Mouse (Mus musculus): ENCODE results near the gene Ipo4.

Gene Ipo4

DNA sequence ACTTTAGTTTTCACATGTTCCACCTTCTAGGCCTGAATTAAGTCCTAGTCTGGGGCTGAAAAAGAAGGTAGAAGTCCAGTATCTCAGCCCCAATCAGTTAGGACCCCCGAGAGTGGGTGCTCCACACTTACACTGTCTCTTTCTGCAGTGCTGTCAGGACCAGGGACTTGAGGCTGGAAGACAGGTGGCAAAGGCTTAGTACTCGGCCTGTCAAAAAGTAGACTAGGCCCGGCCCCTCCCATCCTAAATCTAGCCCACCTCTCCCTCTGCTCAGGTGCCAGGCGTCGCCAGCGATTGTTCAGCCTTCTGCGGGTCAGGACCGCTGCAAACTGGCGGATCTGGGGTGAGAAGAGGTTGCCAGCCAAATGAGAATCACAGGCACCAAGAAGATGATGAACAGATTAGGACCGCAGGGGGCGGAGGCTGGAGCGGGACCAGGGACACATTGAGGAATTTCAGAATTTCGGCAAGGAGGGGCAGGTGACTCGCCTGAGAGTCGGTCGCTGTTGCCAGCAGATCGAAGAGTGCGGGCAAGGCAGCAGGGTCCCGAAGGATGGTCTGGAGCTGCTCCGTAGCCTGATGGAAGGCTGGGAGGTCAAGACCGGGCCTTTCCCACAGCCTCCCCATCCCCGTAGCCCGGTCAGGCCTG is 759 bp downstream of the Ipo4 start:
- DNase-seq (ENCODE audit: low spot score in 2 of 2): peak; percentile 15 to 17

DNA sequence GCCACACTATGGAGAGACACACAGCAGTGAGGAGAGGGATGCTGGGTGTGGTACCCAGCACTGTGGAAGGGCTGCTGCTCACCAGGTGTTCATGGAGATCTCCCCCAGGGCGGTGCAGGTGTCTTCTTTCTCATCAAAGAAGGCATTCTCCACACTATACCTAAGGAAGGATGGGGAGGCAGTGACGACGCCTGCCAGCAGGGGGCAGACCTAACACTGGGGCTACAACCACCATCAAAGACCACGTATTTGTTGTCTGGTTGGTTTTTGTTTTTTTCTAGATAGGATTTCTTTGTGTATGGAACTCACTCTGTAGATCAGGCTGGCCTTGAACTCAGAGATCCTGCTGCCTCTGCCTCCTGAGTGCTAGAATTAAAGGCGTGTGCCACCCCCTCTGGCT is 6.4 kb downstream of the Ipo4 start:
- DNase-seq (ENCODE audit: low spot score in 2 of 2): no peak

DNA sequence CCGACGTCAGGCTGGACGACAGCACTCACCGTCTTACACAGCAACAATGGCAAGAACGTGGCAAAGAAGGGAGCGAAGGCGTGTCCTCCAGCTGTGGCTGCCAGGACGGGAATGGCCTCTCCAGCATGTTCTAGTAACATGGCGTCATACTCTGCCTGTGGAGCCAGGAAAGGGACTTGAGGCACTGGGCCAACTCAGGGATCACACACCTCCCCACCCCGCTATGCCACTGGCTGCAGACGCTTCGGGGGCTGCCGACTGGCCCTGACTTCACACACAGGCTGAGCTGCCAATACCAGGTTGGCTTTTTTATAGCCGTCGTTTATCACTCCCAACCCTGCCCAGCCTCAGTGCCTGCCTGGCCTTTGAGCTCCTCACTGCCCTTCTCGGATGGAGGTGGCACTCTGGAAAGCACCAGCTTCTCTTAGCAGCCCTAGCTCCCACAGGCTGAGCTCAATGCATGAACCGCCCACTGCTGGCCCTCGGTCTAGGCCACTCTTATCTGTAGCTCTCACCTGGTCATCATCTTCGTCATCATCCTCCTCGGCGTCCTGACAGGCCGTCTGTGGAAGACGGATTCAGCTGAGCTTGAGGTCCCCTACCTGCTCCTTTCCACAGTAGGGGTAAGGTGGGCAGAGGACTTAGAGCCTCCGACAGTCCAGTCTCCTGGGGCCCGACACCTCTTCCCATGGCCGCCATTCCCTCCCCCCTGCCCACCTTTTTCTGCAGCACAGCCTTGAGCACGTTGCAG is 7.5 kb downstream of the Ipo4 start:
- DNase-seq (ENCODE audit: low spot score in 2 of 2): no peak

DNA sequence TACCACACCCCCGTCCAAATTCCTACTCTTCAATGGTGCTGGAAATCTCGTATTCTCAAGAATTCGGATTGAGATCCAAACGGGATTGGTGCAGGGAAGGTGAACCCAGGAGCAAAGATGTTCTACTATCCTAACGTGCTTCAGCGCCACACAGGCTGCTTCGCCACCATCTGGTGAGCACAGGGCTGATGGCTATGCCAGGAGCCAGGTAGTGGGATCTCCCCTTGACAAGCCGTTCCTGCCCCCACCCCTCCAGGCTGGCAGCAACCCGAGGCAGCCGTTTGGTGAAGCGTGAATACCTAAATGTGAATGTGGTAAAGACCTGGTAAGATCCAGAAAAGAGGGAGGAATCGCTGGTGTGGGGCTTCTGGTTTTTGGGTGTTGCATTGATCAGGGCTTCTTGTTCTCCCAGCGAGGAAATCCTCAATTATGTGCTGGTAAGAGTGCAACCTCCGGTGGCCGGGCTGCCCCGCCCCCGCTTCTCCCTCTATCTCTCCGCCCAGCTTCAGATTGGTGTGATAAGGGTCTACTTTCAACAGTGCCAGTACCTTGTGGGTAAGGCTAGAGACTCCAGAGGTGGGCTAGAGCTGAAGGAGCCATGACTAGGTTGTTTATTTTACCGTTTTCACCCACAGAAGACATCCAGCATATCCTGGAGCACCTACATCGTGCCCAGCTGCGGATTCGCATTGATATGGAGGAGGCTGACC is 17.1 kb downstream of the Ipo4 start:
- DNase-seq (ENCODE audit: low spot score in 2 of 2): no peak

DNA sequence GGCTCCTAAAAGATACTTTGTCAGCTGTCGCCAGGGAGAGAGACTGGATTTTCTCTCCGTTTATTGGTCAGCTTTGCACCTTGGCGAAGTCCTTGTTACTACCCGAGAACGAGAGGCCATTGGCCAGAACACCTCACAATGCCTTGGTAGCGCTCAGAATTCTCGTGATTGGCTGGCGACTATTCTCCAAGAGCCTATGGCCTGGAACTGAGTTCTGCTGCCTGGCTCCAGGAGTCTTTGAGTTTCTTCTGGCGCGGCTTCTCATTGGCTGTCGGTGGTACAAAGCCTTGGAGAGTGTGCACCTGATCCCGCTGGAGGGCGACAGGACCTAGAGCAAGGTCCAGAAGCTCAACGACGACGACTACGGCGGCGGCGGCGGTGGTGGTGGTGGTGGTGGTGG is 17.9 kb downstream of the Ipo4 start, which contains the start of gene Rec8:
Gene Rec8, plus strand, starts transcription at position 216 of the 400 bp plus-strand sequence.
- DNase-seq (ENCODE audit: low spot score in 2 of 2): no peak

- DNase-seq (ENCODE audit: low spot score in 2 of 2): no peak
These were observed 18.9 kb downstream of the Ipo4 start for GRCm38 (mm10) chr14:55616844-55617243.

GRCm38 (mm10) chr14:55615876-55616275 is 19.9 kb downstream of the Ipo4 start:
- no peak for DNase-seq (ENCODE audit: low spot score in 2 of 2)

GRCm38 (mm10) chr14:55614565-55615178 is 21.1 kb downstream of the Ipo4 start:
- DNase-seq (ENCODE audit: low spot score in 2 of 2): no peak

- DNase-seq (ENCODE audit: low spot score in 2 of 2): no peak
These were observed 22.4 kb downstream of the Ipo4 start for GRCm38 (mm10) chr14:55613346-55613745.

GRCm38 (mm10) chr14:55608339-55608738 is 27.4 kb downstream of the Ipo4 start:
- DNase-seq (ENCODE audit: low spot score in 2 of 2): no peak

GRCm38 (mm10) chr14:55605743-55606459 is 29.9 kb downstream of the Ipo4 start:
- DNase-seq (ENCODE audit: low spot score in 2 of 2): no peak

DNA sequence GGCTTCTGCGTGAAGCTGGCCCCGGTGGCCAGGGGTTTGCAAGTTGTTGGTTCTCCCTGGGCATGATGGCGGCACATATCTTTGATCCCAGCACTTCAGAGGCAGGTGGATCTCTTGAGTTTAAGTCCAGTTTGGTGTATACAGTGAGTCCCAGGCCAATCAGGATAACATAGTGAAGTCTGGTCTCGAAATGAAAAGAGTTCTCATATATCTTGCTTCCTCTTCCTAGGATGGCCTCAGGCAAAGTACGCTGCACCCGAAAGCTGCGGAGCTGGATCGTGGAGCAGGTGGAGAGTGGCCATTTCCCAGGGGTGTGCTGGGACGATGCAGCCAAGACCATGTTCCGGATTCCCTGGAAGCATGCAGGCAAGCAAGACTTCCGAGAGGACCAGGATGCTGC is 30.9 kb downstream of the Ipo4 start:
- no peak for DNase-seq (ENCODE audit: low spot score in 2 of 2)

DNA sequence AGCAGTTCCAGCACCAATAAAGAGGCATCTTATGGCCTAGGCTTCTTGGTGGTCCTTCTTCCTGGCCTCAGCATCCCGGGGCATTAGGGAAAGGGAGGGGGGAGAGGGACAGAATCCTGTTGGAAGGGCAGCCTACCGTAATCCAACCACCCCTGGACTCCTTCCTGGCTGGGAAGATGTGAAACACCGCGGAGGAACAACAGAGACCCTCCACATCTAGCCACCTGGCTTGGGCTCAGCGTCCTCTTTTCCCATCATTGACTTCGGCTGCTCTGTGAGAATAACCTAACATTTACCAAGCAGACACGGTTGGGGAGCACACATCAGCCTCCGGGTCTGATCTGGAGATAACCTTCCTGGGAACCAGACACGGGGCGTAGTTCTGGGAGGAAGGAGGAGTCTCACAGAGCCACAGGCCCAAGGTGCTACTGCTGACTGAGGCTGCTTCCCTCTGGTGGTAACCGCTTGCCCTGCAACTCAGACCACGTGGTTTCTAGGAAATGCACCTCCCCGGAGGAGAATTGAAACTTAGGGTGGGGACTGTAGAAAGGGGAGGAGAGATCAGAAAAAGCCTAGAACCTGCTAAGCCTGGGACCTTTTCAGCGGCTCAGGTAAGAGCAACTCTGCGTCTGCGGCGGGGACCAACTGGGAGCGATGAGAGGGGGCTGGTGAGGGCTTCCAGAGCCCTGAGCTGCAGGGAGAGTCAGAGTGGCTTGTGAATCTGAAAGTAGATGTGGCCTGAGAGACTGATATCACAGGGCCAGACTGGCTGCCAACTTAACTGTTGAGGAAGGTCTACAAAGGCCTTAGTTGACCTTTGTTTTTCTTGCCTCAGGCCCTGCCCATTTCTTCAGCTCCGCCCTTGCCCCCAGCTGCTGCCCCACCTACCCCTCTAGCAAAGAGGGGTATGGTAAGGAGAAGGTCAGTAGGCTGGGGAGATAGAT is 31.9 kb downstream of the Ipo4 start:
- peak; percentile 81 to 86 for DNase-seq (ENCODE audit: low spot score in 2 of 2)

DNA sequence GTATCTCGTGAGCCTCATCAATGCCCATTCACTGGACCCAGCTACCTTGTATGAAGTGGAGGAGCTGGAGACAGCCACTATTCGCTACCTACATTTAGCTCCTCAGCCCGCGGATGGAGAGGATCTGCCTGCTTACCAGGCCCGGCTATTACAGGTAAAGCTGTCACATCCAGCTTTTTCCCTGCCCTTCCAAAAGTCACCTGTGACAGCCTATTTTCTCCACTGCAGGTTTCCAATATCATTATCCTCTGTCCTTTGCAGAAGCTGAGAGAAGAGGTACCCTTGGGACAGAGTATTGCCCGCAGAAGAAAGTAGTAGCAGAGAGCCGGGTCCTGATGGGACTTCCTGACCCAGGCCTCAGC is 32.5 kb downstream of the Ipo4 start, which contains the start of gene Irf9:
Gene Irf9, plus strand, starts transcription at position 301 of the 362 bp plus-strand sequence.
- no peak for DNase-seq (ENCODE audit: low spot score in 2 of 2)

GRCm38 (mm10) chr14:55598521-55599390 is 37.0 kb downstream of the Ipo4 start:
- no peak for DNase-seq (ENCODE audit: low spot score in 2 of 2)

DNA sequence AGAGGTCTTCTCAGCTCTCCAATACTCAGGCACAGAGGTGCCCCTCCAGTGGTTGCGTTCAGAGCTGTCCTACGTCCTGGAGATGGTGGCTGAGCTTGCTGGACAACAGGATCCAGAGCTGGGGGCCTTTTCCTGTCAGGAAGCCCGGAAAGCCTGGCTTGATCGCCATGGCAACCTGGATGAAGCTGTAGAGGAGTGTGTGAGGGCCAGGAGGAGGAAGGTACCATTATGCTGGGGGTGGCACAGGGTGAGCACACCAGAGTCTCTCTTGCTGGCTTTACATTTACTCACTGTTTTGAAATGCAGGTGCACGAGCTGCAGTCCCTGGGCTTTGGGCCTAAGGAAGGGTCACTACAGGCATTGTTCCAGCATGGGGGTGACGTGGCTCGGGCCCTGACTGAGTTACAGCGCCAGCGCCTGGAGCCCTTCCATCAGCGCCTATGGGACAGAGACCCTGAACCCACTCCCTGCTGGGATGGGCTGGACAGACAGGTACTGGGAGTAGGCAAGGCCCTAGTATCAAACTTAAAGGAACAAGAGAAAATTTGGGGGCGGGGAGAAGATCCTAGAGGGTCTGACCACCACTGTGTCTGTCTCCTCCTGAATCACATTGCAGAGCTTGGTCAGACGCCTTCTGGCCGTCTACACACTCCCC is 39.6 kb downstream of the Ipo4 start:
- no peak for DNase-seq (ENCODE audit: low spot score in 2 of 2)

DNA sequence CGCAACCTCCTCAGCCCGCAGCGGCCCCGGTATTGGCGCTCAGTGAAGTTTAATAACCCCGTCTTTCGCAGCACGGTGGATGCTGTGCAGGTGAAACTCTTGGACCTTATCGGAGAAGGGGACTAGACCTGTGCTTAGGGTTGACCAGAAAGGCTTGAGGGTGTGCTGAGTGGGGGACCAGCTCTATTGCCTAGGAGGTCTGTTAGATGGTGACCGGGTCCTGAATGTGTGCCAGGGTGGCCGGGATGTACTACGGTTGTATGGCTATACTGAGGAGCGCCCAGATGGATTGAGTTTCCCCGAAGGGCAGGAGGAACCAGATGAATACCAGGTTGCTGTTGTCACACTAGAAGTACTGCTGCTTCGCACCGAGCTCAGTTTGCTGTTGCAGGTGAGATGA is 43.5 kb downstream of the Ipo4 start:
- no peak for DNase-seq (ENCODE audit: low spot score in 2 of 2)

DNA sequence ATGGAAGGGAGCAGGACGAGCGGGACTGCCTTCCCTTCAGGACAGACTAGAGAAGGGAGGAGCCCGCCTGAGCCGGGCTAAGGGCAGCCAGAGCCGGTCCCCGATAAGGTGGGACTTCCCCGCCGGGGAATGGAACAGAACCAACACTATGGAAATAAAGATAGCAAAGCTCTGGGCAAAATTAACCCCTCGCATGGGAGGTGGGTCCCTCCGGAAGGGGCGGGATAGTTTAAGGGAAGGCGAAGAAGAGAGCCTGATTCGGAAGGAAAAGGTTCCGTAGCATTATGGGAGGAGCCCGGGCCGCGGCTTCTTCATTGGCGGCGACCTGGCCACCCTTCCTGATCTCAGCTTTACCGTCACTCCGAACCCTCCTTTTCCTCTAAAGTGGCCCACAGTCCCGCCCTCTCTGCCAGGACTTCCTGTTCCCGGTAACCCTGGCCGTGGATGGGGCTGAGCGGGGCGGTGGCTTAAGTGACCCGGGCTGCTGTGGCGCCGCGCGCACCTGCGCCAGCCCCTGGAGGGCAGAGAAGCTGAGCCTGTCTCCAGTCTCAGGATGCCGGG is 44.3 kb downstream of the Ipo4 start, which contains the start of gene Rnf31:
Gene Rnf31, plus strand, starts transcription at position 378 of the 561 bp plus-strand sequence.
- peak; percentile 94 to 97 for DNase-seq (ENCODE audit: low spot score in 2 of 2)

Data from right cerebral cortex, postnatal 36 days (tissue).